Mouse (Mus musculus): ENCODE results near the gene Col4a6.

DNA sequence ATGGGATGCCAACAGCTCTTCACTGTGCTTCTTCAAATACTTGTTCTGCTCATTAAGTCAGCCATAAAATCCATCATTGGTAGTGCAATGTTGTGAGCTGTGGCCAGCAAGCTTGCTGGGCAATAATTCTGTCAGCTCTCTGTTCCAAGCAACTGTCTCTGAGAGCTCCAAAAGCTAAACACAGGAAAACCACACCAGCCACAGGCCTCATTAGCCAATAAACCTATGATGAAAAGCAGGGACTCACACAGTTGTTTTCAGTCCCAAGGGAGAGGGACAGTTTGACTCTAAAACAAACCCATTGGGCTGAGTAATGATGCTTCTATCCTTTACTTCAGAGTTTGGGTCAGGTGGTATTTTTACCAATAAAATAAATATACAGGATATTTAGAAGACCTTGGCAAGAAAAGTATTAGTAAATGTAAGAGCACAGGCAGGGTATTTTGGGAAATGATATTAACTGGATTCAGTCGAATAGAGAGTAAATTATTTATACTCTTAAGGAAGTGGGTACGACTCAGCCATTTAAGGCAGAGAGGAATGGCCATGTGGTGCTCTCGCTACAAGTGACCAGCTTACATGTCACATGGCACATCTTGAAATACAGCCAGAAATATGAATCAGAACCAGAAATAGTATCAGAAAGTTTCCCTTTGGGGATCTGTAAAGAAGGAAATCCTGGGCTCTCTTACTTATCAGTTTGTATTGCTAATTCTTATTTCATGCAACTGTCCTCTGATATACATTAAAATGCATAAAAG, 181.0 kb downstream of the Col4a6 start:
- no peak for TF ChIP-seq POLR2A (IDR thresholded peaks at IDR 0.05; ENCODE audit: insufficient read depth, low read depth, low read length)
- no peak for TF ChIP-seq CTCF (IDR thresholded peaks at IDR 0.05; ENCODE audit: insufficient read depth, low read depth, low read length)

All from olfactory bulb, adult 2 months (tissue).